Mouse (Mus musculus) small intestine, adult 2 months (tissue): Measurements from ENCODE around the gene Steap3. TPM values are rescaled to one million over a fixed set of nuclear protein-coding genes. Genes with fewer than 3 reads are reported as not detected.

Source experiments
- H3K27ac ChIP-seq: fragments of 200-500 bp; 2 replicates; pipeline ENCODE4 v1.5.1; 2012; ENCODE audit warnings: low read depth, low read length, control low read depth, inconsistent platforms; ENCODE audit not compliant: insufficient read depth
- H3K27me3 ChIP-seq: fragments of 200-500 bp; 2 replicates; pipeline ENCODE4 v1.6.1; 2012; ENCODE audit warnings: mild to moderate bottlenecking, moderate library complexity, low read length, inconsistent platforms; ENCODE audit not compliant: control insufficient read depth, insufficient read depth
- H3K36me3 ChIP-seq: fragments of 200-500 bp; 2 replicates; pipeline ENCODE4 v1.6.1; 2012; ENCODE audit warnings: mild to moderate bottlenecking, low read length, control low read depth, inconsistent platforms; ENCODE audit not compliant: control insufficient read depth, insufficient read depth
- H3K4me1 ChIP-seq: fragments of 200-500 bp; 2 replicates; pipeline ENCODE4 v1.6.1; 2012; ENCODE audit warnings: low read length, inconsistent platforms, mixed read lengths; ENCODE audit not compliant: control insufficient read depth, insufficient read depth, insufficient read length
- H3K4me3 ChIP-seq: fragments of 200-500 bp; 2 replicates; pipeline ENCODE4 v1.5.1; 2012; ENCODE audit warnings: low read depth, mild to moderate bottlenecking, control low read depth, inconsistent platforms, low read length, moderate library complexity
- CTCF ChIP-seq: fragments of 200-500 bp; IDR thresholded peaks from 2 replicates; pipeline ENCODE4 v1.5.1; 2012; ENCODE audit warnings: low read depth, mild to moderate bottlenecking, control low read depth, inconsistent platforms, low read length, moderate library complexity, mixed read lengths; ENCODE audit not compliant: insufficient replicate concordance, insufficient read length; ENCODE audit errors: extremely low read depth
- POLR2A ChIP-seq: fragments of 200-500 bp; IDR thresholded peaks from 2 replicates; pipeline ENCODE4 v1.6.1; 2012; ENCODE audit warnings: low read depth, mild to moderate bottlenecking, control low read depth, inconsistent platforms, low read length, moderate library complexity
- WGBS: fragments of 180-500 bp; shearing (Covaris S2); methylation state at CpG from one replicate; pipeline ENCODE4 v1.1.7; 2018; 5-methylcytosine and 5-hydroxymethylcytosine counted together
- polyA plus RNA-seq: library from polyadenylated mRNA; depleted of rRNA; stranded (reverse); fragments of >200 nt; gene quantifications from 2 replicates; pipeline ENCODE4 v1.2.3, GENCODE M21; 2012

Steap3 gene
- polyA plus RNA-seq, 1 experiment: 12.9 TPM

GRCm38 (mm10) chr1:120190946-120191345, 81.6 kb downstream of the Steap3 start:
- no peaks in the 10 kb centered on the region for H3K27me3 ChIP-seq
- H3K36me3 ChIP-seq: no peaks in the 10 kb centered on the region
- H3K4me3 ChIP-seq: no peak overlapping the region
- 69% methylated on average over 6 of the region's 6 CpGs for WGBS
- TF ChIP-seq POLR2A: no peak
- TF ChIP-seq CTCF: no peak
- no peak overlapping the region for H3K27ac ChIP-seq
- no peaks in the 10 kb centered on the region for H3K4me1 ChIP-seq

GRCm38 (mm10) chr1:120190300-120190699, 82.2 kb downstream of the Steap3 start:
- Histone ChIP-seq H3K27me3 (no peaks in the 10 kb centered on the region), H3K27ac (no peak overlapping the region), H3K4me1 (no peaks in the 10 kb centered on the region), H3K4me3 (no peak overlapping the region), H3K36me3 (no peaks in the 10 kb centered on the region)
- WGBS: 92% methylated on average over 2 of the region's 2 CpGs
- TF ChIP-seq CTCF (no peak), POLR2A (no peak)

GRCm38 (mm10) chr1:120189206-120189605, 83.3 kb downstream of the Steap3 start:
- H3K27ac ChIP-seq: no peak overlapping the region
- TF ChIP-seq POLR2A (no peak), CTCF (no peak)
- no peaks in the 10 kb centered on the region for H3K27me3 ChIP-seq
- 89% methylated on average over 6 of the region's 6 CpGs for WGBS
- H3K36me3 ChIP-seq: no peaks in the 10 kb centered on the region
- no peaks in the 10 kb centered on the region for H3K4me1 ChIP-seq
- no peak overlapping the region for H3K4me3 ChIP-seq

- TF ChIP-seq POLR2A: no peak
- TF ChIP-seq CTCF: no peak
- Histone ChIP-seq H3K27ac (no peak overlapping the region), H3K36me3 (no peaks in the 10 kb centered on the region), H3K27me3 (no peaks in the 10 kb centered on the region), H3K4me1 (no peaks in the 10 kb centered on the region), H3K4me3 (no peak overlapping the region)
- 85% methylated on average over 7 of the region's 7 CpGs for WGBS
Measured at GRCm38 (mm10) chr1:120187059-120187458, 85.4 kb downstream of the Steap3 start.

GRCm38 (mm10) chr1:120186655-120187054, 85.8 kb downstream of the Steap3 start:
- H3K4me3 ChIP-seq: no peak overlapping the region
- TF ChIP-seq POLR2A: no peak
- no peak for TF ChIP-seq CTCF
- 76% methylated on average over 9 of the region's 9 CpGs for WGBS

GRCm38 (mm10) chr1:120186204-120186603, 86.3 kb downstream of the Steap3 start:
- TF ChIP-seq POLR2A: no peak
- no peak for TF ChIP-seq CTCF
- 72% methylated on average over 6 of the region's 6 CpGs for WGBS
- no peak overlapping the region for H3K27ac ChIP-seq
- H3K4me3 ChIP-seq: no peak overlapping the region
- H3K4me1 ChIP-seq: no peaks in the 10 kb centered on the region
- no peaks in the 10 kb centered on the region for H3K36me3 ChIP-seq
- H3K27me3 ChIP-seq: no peaks in the 10 kb centered on the region

More at GRCm38 (mm10) chr1:120186655-120187054, 85.8 kb downstream of the Steap3 start:
- H3K27me3 ChIP-seq: no peaks in the 10 kb centered on the region
- no peaks in the 10 kb centered on the region for H3K4me1 ChIP-seq
- no peak overlapping the region for H3K27ac ChIP-seq
- no peaks in the 10 kb centered on the region for H3K36me3 ChIP-seq

GRCm38 (mm10) chr1:120177141-120177540, 95.4 kb downstream of the Steap3 start:
- Histone ChIP-seq H3K27ac (no peak overlapping the region), H3K27me3 (no peaks in the 10 kb centered on the region), H3K36me3 (no peaks in the 10 kb centered on the region), H3K4me1 (no peaks in the 10 kb centered on the region), H3K4me3 (no peak overlapping the region)
- WGBS: 97% methylated on average over 8 of the region's 8 CpGs
- TF ChIP-seq POLR2A: no peak
- TF ChIP-seq CTCF: no peak
